Mouse (Mus musculus) central nervous system, embryonic 11.5 days (tissue): Measurements from ENCODE around the gene Rtp2. TPM values are rescaled to one million over a fixed set of nuclear protein-coding genes. Genes with fewer than 3 reads are reported as not detected.

ENCODE experiments used
- polyA plus RNA-seq: library from polyadenylated mRNA; depleted of rRNA; stranded (reverse); fragments of >200 nt; gene quantifications from 2 replicates; pipeline ENCODE4 v1.2.3, GENCODE M21; 2012; rRNA removed

Gene Rtp2
- polyA plus RNA-seq, result not detected in 2 replicates

DNA sequence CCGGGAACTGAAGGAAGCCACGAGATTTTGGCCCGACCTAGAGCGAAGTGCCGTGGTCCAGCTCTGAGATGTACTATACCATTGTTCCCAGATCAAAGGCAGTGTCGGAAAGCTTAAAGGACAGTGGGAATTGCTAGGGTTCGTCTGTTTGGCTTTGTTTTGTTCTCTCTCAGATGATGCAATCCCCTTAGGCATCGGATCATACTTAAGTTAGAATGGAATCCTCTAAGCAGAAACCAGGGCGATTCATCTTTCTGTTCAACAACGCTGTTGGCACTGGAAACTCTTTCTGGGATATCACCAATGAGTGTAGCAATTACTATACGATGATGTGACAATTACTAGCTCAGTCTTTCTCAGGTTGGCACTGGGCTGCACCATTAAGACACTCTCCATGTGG is at the start of gene Rtp2:
Rtp2 (minus strand) TSS at position 101 of the 400 bp plus-strand sequence.

DNA sequence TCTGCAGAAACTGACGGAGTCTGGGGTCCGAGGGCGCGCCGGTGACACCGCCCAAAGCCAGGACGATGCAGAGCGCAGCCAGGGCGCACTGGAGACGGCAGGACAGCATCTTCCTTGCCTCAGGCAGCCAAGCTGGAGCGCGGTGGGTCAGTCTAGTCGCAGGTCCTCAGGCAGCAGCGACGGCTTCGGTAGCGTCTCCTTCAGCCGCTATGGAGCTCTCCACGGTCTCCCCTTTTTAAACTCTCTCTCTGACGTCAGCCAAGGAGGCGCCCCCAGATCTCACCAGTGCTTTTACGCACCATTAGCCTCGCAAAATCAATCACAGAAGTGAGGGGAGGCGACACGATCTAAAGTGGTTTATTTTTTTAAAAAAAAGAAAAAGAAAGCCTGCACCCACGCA is 41.6 kb downstream of the Rtp2 start, which contains the start of gene Sst:
Sst (minus strand) TSS at position 323 of the 400 bp plus-strand sequence.

Other genes starting within 250 kb of the Rtp2 start
- gene Sst, start 41.4 kb downstream of the Rtp2 start, polyA plus RNA-seq, result 26.8 and 42.0 TPM in 2 replicates
- not detected in 2 replicates for gene Gm37419, start 56.1 kb upstream of the Rtp2 start, polyA plus RNA-seq
- gene Bcl6, start 56.5 kb upstream of the Rtp2 start, polyA plus RNA-seq, result 0.74 and 1.1 TPM in 2 replicates